9 mouse cellular contexts compared by ENCODE assay signal in the genomic region with DNA sequence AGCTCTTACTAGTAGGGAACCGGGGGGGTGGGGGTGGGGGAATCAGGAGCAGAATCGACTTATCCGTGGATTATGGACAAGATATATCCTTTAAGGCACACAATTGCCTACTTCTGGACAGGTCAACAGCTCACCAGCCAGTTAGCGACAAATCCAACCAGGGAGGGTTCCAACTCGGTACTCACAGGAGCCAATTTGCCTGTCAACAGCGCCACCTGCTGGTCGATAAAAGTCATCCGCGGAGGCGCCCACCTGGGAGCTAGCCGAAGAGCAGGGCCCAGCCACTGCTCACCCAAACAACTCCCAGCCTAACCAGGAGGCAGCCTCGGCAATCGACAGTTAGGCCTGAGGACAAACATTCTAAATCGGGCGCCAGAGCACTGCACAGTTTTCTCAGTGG. TPM values are rescaled to one million over a fixed set of nuclear protein-coding genes. Genes with fewer than 3 reads are reported as not detected.
A peak's percentile ranks its signal among the peaks of the same experiment; 100 is the strongest.
DNase-seq lines count a peak whose midpoint lies in the region; ATAC-seq and TF ChIP-seq lines count a peak whose summit lies in the region.
"Had no signal": no experiment of that assay in that cellular context is flagged by ENCODE, and none has a peak within 500 bp of the region (broad histone marks: within the 10 kb centered on the region; RNA-seq: fewer than 3 reads in every experiment).

Gene 1700069L16Rik, minus strand, starts transcription at position 327 of the 400 bp plus-strand sequence.

- H3K4me2 ChIP-seq in hindbrain, postnatal 0 days (ENCODE audit: low read depth, low read length) = no peak within 1 kb of the TSS

- H3K27ac ChIP-seq in hindbrain, postnatal 0 days = peak within 1 kb of the TSS; percentile 69
- H3K27ac ChIP-seq: macrophage had no signal

- peaks cover 4% of the 10 kb centered on the region; the same call in 1 of the 2 replicates for H3K4me1 ChIP-seq in hindbrain, postnatal 0 days (ENCODE audit: insufficient read depth, low read length)

- peak; percentile 95 for TF ChIP-seq CTCF in hindbrain, postnatal 0 days (IDR thresholded peaks at IDR 0.05; ENCODE audit: low read depth)

- H3K36me3 ChIP-seq in hindbrain, postnatal 0 days (ENCODE audit: insufficient read depth, low read length) = no peaks in the 10 kb centered on the region

- WGBS in hindbrain, postnatal 0 days = 4% methylated on average over 15 of the region's 15 CpGs

- peak; percentile 71 for ATAC-seq in hindbrain, postnatal 0 days
- ATAC-seq in inflammation-experienced regulatory T-cells, adult 6 months = no peak

- H3K9ac ChIP-seq in hindbrain, postnatal 0 days (replicated peaks; ENCODE audit: low read length) = no peak within 1 kb of the TSS

- H3K9me3 ChIP-seq in hindbrain, postnatal 0 days (ENCODE audit: low read length) = no peaks in the 10 kb centered on the region

- DNase-seq in T-cell, adult 2 months (ENCODE audit: low spot score) = peak; percentile 66
- DNase-seq in cerebellum, postnatal 10 days = peak; percentile 95 to 96
- peak; percentile 87 to 91 for DNase-seq in frontal cortex, postnatal 36 days (ENCODE audit: low spot score in 2 of 2)
- peak; percentile 94 for DNase-seq in hindbrain, postnatal 0 days (ENCODE audit: low spot score)
- DNase-seq in left cerebral cortex, adult 11 months (ENCODE audit: low spot score) = peak; percentile 77
- peak; percentile 89 for DNase-seq in mesoderm, embryonic 11.5 days (ENCODE audit: low read depth, low spot score)
- DNase-seq in right cerebral cortex, postnatal 4 days = peak; percentile 93

- H3K27me3 ChIP-seq in hindbrain, postnatal 0 days (ENCODE audit: insufficient read depth, low read length) = no peaks in the 10 kb centered on the region

- no peak within 1 kb of the TSS for H3K4me3 ChIP-seq in hindbrain, postnatal 0 days (ENCODE audit: low read length)

RNA-seq across cellular contexts. Expression of gene 1700069L16Rik, which starts in this region (rescaled TPM):
- total RNA-seq in hindbrain, postnatal 0 days (2014; rRNA removed) = not detected in 2 replicates
- not detected in 2 replicates for polyA plus RNA-seq in hindbrain, postnatal 0 days (2015; fragmentation: Nextera tagmentation; extraction: Ambion mirVana)
- not detected for polyA plus RNA-seq in inflammation-experienced regulatory T-cells, adult 6 months (2017; shearing (Covaris generic))
- polyA plus RNA-seq: macrophage had no signal

Comparison
In these comparisons a context has a peak if more than half of its experiments do, and no peak if none do; other contexts are left out.
1. Peak in DNase-seq, ATAC-seq and H3K27ac ChIP-seq in hindbrain, postnatal 0 days; RNA of the gene not detected or under 1 TPM.